Mouse (Mus musculus) stomach, postnatal 0 days (tissue): ENCODE measurements around the gene St6galnac4.

Experiments used
- CTCF ChIP-seq: IDR thresholded peaks from 2 replicates; pipeline ENCODE4 v1.5.1; 2016; ENCODE audit warnings: antibody characterized with exemption, low read depth, mild to moderate bottlenecking, moderate library complexity
- EP300 ChIP-seq: optimal IDR thresholded peaks from 2 replicates; pipeline ENCODE3; 2016; ENCODE audit warnings: antibody characterized with exemption

- TF ChIP-seq EP300 = no peak
- TF ChIP-seq CTCF = peak; percentile 69
Measured at GRCm38 (mm10) chr2:32601417-32602065, 14.6 kb downstream of the St6galnac4 start.
